Mouse (Mus musculus) neural tube, embryonic 11.5 days (tissue): ENCODE results near the gene Gm960. TPM values are rescaled to one million over a fixed set of nuclear protein-coding genes. Genes with fewer than 3 reads are reported as not detected.
"Not testable (repeated sequence)": the region's sequence is repeated elsewhere in the genome, so short reads cannot be mapped to it uniquely, and the experiment has no call there.

Source experiments
- ATAC-seq: fragments of 200-750 bp; cut with Nextera tagmentation; 2 replicates; pipeline ENCODE4 v1.8.0; 2017; ENCODE audit warnings: moderate number of reproducible peaks, mild to moderate bottlenecking, moderate TSS enrichment, moderate library complexity; ENCODE audit not compliant: insufficient read depth, low FRiP score, low TSS enrichment
- DNase-seq: peaks from one replicate; pipeline ENCODE4 v3.0.0-alpha.2; 2015; ENCODE audit warnings: low spot score
- H3K27ac ChIP-seq: fragments of 300-500 bp; sonication (generic); 2 replicates; pipeline ENCODE4 v1.5.1; 2014; ENCODE audit warnings: low read depth, mild to moderate bottlenecking, low read length
- H3K27me3 ChIP-seq: fragments of 300-500 bp; sonication (generic); 2 replicates; pipeline ENCODE4 v1.6.1; 2014; ENCODE audit warnings: mild to moderate bottlenecking, low read length, mixed read lengths; ENCODE audit not compliant: control insufficient read depth, insufficient read depth
- H3K36me3 ChIP-seq: fragments of 300-500 bp; sonication (generic); 2 replicates; pipeline ENCODE4 v1.6.1; 2014; ENCODE audit warnings: mild to moderate bottlenecking, low read length, moderate library complexity, mixed read lengths; ENCODE audit not compliant: control insufficient read depth, insufficient read depth
- H3K4me1 ChIP-seq: fragments of 300-500 bp; sonication (generic); 2 replicates; pipeline ENCODE4 v1.6.1; 2014; ENCODE audit warnings: low read length, mixed read lengths; ENCODE audit not compliant: control insufficient read depth, insufficient read depth
- H3K4me2 ChIP-seq: fragments of 300-500 bp; sonication (generic); 2 replicates; pipeline ENCODE4 v1.6.1; 2014; ENCODE audit warnings: low read depth, mild to moderate bottlenecking, moderate library complexity
- H3K4me3 ChIP-seq: fragments of 300-500 bp; sonication (generic); 2 replicates; pipeline ENCODE4 v1.5.1; 2014; ENCODE audit warnings: low read depth, low read length
- H3K9ac ChIP-seq: fragments of 300-500 bp; sonication (generic); 2 replicates; pipeline ENCODE4 v1.6.1; 2014; ENCODE audit warnings: mild to moderate bottlenecking, low read length
- H3K9me3 ChIP-seq: fragments of 300-500 bp; sonication (generic); 2 replicates; pipeline ENCODE4 v1.6.1; 2016; ENCODE audit warnings: low read length; ENCODE audit not compliant: control insufficient read depth
- WGBS: fragments of 180-500 bp; shearing (Covaris S2); extraction: QIAGEN DNeasy Blood & Tissue Kit; methylation state at CpG from one replicate; pipeline ENCODE4 v1.1.7; 2014; 5-methylcytosine and 5-hydroxymethylcytosine counted together
- microRNA-seq: library from miRNA; unstranded; fragments of <30 nt; microRNA quantifications from one replicate; pipeline ENCODE4, GENCODE M21; 2016
- polyA plus RNA-seq: library from polyadenylated mRNA; unstranded; fragments of >200 nt; fragmentation: Nextera tagmentation; extraction: Ambion mirVana; gene quantifications from 2 replicates; pipeline ENCODE4 v1.2.1, GENCODE M21; 2014

Gm960 gene
- polyA plus RNA-seq, 1 experiment from 2014 or later: 2.7 TPM

GRCm38 (mm10) chr19:4587426-4587825, 111.0 kb downstream of the Gm960 start:
- 67% methylated on average over 2 of the region's 2 CpGs for WGBS
- H3K4me2 ChIP-seq: no peak overlapping the region
- H3K9me3 ChIP-seq: no peaks in the 10 kb centered on the region
- no peak for ATAC-seq
- H3K36me3 ChIP-seq: no peaks in the 10 kb centered on the region
- H3K27ac ChIP-seq: no peak overlapping the region
- H3K4me1 ChIP-seq: no peaks in the 10 kb centered on the region
- no peak overlapping the region for H3K9ac ChIP-seq
- no peak overlapping the region for H3K4me3 ChIP-seq
- no peak for DNase-seq
- H3K27me3 ChIP-seq: no peaks in the 10 kb centered on the region

DNA sequence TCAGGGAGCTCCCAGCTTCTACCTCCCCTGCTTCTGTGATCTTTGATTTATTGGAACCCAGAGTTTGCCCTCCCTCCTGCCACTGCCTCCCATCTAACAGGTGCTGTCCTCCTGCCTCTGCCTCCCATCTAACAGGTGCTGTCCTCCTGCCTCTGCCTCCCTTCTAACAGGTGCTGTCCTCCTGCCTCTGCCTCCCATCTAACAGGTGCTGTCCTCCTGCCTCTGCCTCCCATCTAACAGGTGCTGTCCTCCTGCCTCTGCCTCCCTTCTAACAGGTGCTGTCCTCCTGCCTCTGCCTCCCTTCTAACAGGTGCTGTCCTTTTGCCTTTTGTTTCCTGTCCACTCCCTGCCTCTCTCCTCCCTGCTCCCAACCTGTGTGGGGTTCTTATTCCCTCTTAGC, 111.7 kb downstream of the Gm960 start:
- H3K4me2 ChIP-seq, H3K9me3 ChIP-seq, H3K27me3 ChIP-seq, H3K4me3 ChIP-seq, ATAC-seq, H3K27ac ChIP-seq, H3K4me1 ChIP-seq, DNase-seq, H3K9ac ChIP-seq, H3K36me3 ChIP-seq: not testable (repeated sequence)

DNA sequence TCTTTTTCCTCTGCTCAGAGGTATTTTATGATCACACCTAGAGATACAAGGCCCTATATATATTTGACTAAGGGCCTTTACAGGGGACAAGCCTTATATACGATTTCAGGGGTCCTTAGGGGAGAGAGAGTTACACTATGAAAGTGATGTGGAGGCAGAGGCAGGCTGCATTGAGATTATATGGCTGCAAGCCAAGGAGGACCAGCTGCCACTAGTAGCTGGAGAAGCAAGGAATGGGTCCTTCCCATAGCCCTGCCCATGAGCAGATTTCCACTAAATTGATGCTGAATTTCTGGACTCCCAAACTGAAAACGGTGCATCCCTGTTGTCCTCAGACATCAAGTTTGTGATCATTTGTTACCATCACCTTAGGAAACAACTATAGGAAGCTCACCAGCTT, 114.6 kb downstream of the Gm960 start:
- Histone ChIP-seq H3K27me3 (no peaks in the 10 kb centered on the region), H3K27ac (no peak overlapping the region), H3K4me2 (no peak overlapping the region), H3K36me3 (no peaks in the 10 kb centered on the region), H3K4me1 (no peaks in the 10 kb centered on the region), H3K9ac (no peak overlapping the region), H3K4me3 (no peak overlapping the region), H3K9me3 (no peaks in the 10 kb centered on the region)
- 85% methylated on average over 2 of the region's 2 CpGs for WGBS
- DNase-seq (no peak), ATAC-seq (no peak)

- ATAC-seq (no peak), DNase-seq (no peak)
- 84% methylated on average over 5 of the region's 5 CpGs for WGBS
- Histone ChIP-seq H3K27me3 (no peaks in the 10 kb centered on the region), H3K27ac (no peak overlapping the region), H3K9ac (no peak overlapping the region), H3K4me2 (no peak overlapping the region), H3K36me3 (no peaks in the 10 kb centered on the region), H3K4me1 (no peaks in the 10 kb centered on the region), H3K4me3 (no peak overlapping the region), H3K9me3 (no peaks in the 10 kb centered on the region)
Observed at GRCm38 (mm10) chr19:4579296-4579695, 119.2 kb downstream of the Gm960 start.

GRCm38 (mm10) chr19:4578799-4579198, 119.7 kb downstream of the Gm960 start:
- ATAC-seq (no peak), DNase-seq (no peak)
- Histone ChIP-seq H3K27me3 (no peaks in the 10 kb centered on the region), H3K4me3 (no peak overlapping the region), H3K4me2 (no peak overlapping the region), H3K4me1 (no peaks in the 10 kb centered on the region), H3K9me3 (no peaks in the 10 kb centered on the region), H3K27ac (no peak overlapping the region), H3K9ac (no peak overlapping the region), H3K36me3 (no peaks in the 10 kb centered on the region)
- WGBS: 75% methylated on average over 2 of the region's 2 CpGs

Small RNAs within 50 kb of the gene (microRNA-seq; reads per million reads assigned to microRNA genes)
- gene Mir6986: not detected

Other genes starting within 250 kb of the Gm960 start
- 0.58 and 1.8 TPM in 2 replicates for gene Syt12, start 221.2 kb downstream of the Gm960 start, polyA plus RNA-seq
- not detected in 2 replicates for gene 2010003K11Rik, start 200.1 kb downstream of the Gm960 start, polyA plus RNA-seq
- gene Pcx, start 188.2 kb downstream of the Gm960 start, polyA plus RNA-seq: 19.3 and 19.6 TPM in 2 replicates
- 10.0 and 10.5 TPM in 2 replicates for gene Lrfn4, start 83.0 kb downstream of the Gm960 start, polyA plus RNA-seq
- gene Rce1, start 73.0 kb downstream of the Gm960 start, polyA plus RNA-seq: 68.8 and 73.6 TPM in 2 replicates
- gene Sptbn2, start 12.5 kb upstream of the Gm960 start, polyA plus RNA-seq: 23.4 and 26.1 TPM in 2 replicates
- gene Rbm4b, start 57.8 kb upstream of the Gm960 start, polyA plus RNA-seq: 133 and 136 TPM in 2 replicates
- gene Rbm4, start 95.2 kb upstream of the Gm960 start, polyA plus RNA-seq: 131 and 134 TPM in 2 replicates
- 8.5 and 24.4 TPM in 2 replicates for gene Gm21992, start 112.9 kb upstream of the Gm960 start, polyA plus RNA-seq
- 113 and 116 TPM in 2 replicates for gene Rbm14, start 113.0 kb upstream of the Gm960 start, polyA plus RNA-seq
- gene Ccs, start 140.7 kb upstream of the Gm960 start, polyA plus RNA-seq: 41.4 and 41.5 TPM in 2 replicates
- 0.13 TPM in 1 of 2 replicates, not detected in the other for gene Ccdc87, start 140.7 kb upstream of the Gm960 start, polyA plus RNA-seq
- 40.6 and 41.8 TPM in 2 replicates for gene Ctsf, start 156.5 kb upstream of the Gm960 start, polyA plus RNA-seq
- 5.9 and 6.5 TPM in 2 replicates for gene Actn3, start 179.2 kb upstream of the Gm960 start, polyA plus RNA-seq
- 12.1 and 14.1 TPM in 2 replicates for gene Zdhhc24, start 180.0 kb upstream of the Gm960 start, polyA plus RNA-seq
- gene Bbs1, start 208.0 kb upstream of the Gm960 start, polyA plus RNA-seq: 4.8 and 7.9 TPM in 2 replicates
- 164 and 171 TPM in 2 replicates for gene Dpp3, start 229.6 kb upstream of the Gm960 start, polyA plus RNA-seq
- 3.4 and 3.5 TPM in 2 replicates for gene Peli3, start 244.5 kb upstream of the Gm960 start, polyA plus RNA-seq